Mouse (Mus musculus) CH12.LX (cell line): ENCODE measurements at regions not wholly inside any gene's neighbourhood (a gene's known extent, or its start where the extent isn't known, plus 50 kb on each side); places are given as distances from the start of the nearest gene placed in this dataset.

Experiments used
- DNase-seq: peaks from one replicate; pipeline ENCODE4 v3.0.0-alpha.2; 2013; ENCODE audit errors: extremely low read depth
- H3K27ac ChIP-seq: 2 replicates; pipeline ENCODE4 v1.5.1; 2012; ENCODE audit warnings: low read depth, mild to moderate bottlenecking, control low read depth, moderate library complexity; ENCODE audit not compliant: insufficient read depth
- H3K27me3 ChIP-seq: replicated peaks from 2 replicates; pipeline ENCODE3; 2012; ENCODE audit warnings: inconsistent platforms
- H3K36me3 ChIP-seq, 2 experiments: replicated peaks in 1 of 2; 2 replicates each; pipeline versions ENCODE3 to v1.6.1; 2012; ENCODE audit warnings: inconsistent platforms in 1 of 2, low read length in 1 of 2, mild to moderate bottlenecking in 1 of 2, mixed read lengths in 1 of 2, moderate library complexity in 1 of 2; ENCODE audit not compliant: control insufficient read depth in 1 of 2, insufficient read depth in 1 of 2
- H3K4me1 ChIP-seq, 2 experiments: 2 replicates each; pipeline ENCODE4 v1.6.1; 2012; ENCODE audit warnings: inconsistent platforms in 1 of 2, moderate library complexity in 1 of 2; ENCODE audit not compliant: insufficient read depth in 2 of 2, control insufficient read depth in 1 of 2
- H3K4me2 ChIP-seq: 2 replicates; pipeline ENCODE4 v1.6.1; 2012; ENCODE audit warnings: low read depth, mild to moderate bottlenecking, control low read depth; ENCODE audit not compliant: poor library complexity, insufficient read depth, severe bottlenecking
- H3K4me3 ChIP-seq, 3 experiments: fragments of 150-350 bp in 1 of 3; sonication (generic) in 1 of 3; replicated peaks in 1 of 3; 2 replicates each; pipeline versions ENCODE3 to v1.5.1; 2011 to 2012; ENCODE audit warnings: low read depth in 2 of 3, low read length in 2 of 3, mild to moderate bottlenecking in 2 of 3, moderate library complexity in 2 of 3, control low read depth in 1 of 3, improper control_type of control experiment in 1 of 3, inconsistent platforms in 1 of 3, mixed read lengths in 1 of 3; ENCODE audit not compliant: poor library complexity in 1 of 3
- H3K79me2 ChIP-seq: replicated peaks from 2 replicates; pipeline ENCODE4 v1.6.1; 2012; ENCODE audit warnings: mild to moderate bottlenecking, moderate library complexity; ENCODE audit not compliant: control insufficient read depth, poor library complexity, insufficient read depth, severe bottlenecking; ENCODE audit errors: extremely low read depth
- H3K9ac ChIP-seq: 2 replicates; pipeline ENCODE4 v1.6.1; 2012; ENCODE audit warnings: low read depth, mild to moderate bottlenecking, control low read depth, moderate library complexity; ENCODE audit not compliant: insufficient read depth
- H3K9me3 ChIP-seq: replicated peaks from 2 replicates; pipeline ENCODE3; 2012; ENCODE audit warnings: low read length, inconsistent platforms, mixed read lengths
- BHLHE40 ChIP-seq: IDR thresholded peaks from 2 replicates; pipeline ENCODE4 v1.6.1; 2011; ENCODE audit warnings: mild to moderate bottlenecking, low read depth, low read length, improper control_type of control experiment
- CHD2 ChIP-seq: IDR thresholded peaks from 2 replicates; pipeline ENCODE4 v1.6.1; 2011; ENCODE audit warnings: low read length, improper control_type of control experiment
- ELF1 ChIP-seq: IDR thresholded peaks from 2 replicates; pipeline ENCODE4 v1.6.1; 2014; ENCODE audit warnings: low read depth, mild to moderate bottlenecking, inconsistent platforms, low read length, improper control_type of control experiment
- EP300 ChIP-seq: IDR thresholded peaks from 2 replicates; pipeline ENCODE4 v1.6.1; 2011; ENCODE audit warnings: low read length, improper control_type of control experiment
- GABPA ChIP-seq: IDR thresholded peaks from 2 replicates; pipeline ENCODE4 v1.6.1; 2012; ENCODE audit warnings: low read depth, low read length, improper control_type of control experiment, inconsistent platforms; ENCODE audit not compliant: insufficient replicate concordance
- KAT2A ChIP-seq: IDR thresholded peaks from 2 replicates; pipeline ENCODE4 v1.6.1; 2012; ENCODE audit warnings: low read length, improper control_type of control experiment, inconsistent platforms; ENCODE audit not compliant: insufficient replicate concordance
- MAFK ChIP-seq: IDR thresholded peaks from 2 replicates; pipeline ENCODE4 v1.6.1; 2011; ENCODE audit warnings: low read length, improper control_type of control experiment; ENCODE audit not compliant: insufficient replicate concordance
- MAZ ChIP-seq: IDR thresholded peaks from 2 replicates; pipeline ENCODE4 v1.6.1; 2012; ENCODE audit warnings: low read depth, mild to moderate bottlenecking, inconsistent platforms, low read length, improper control_type of control experiment, moderate library complexity
- MEF2A ChIP-seq: IDR thresholded peaks from 2 replicates; pipeline ENCODE4 v1.6.1; 2014; ENCODE audit warnings: low read depth, mild to moderate bottlenecking, inconsistent platforms, low read length, improper control_type of control experiment, borderline replicate concordance
- NRF1 ChIP-seq: IDR thresholded peaks from 2 replicates; pipeline ENCODE4 v1.6.1; 2014; ENCODE audit warnings: low read depth, mild to moderate bottlenecking, inconsistent platforms, low read length, improper control_type of control experiment, moderate library complexity
- POLR2A ChIP-seq: IDR thresholded peaks from 2 replicates; pipeline ENCODE4 v1.6.1; 2011; ENCODE audit warnings: low read depth, mild to moderate bottlenecking, improper control_type of control experiment, low read length
- RCOR1 ChIP-seq: conservative IDR thresholded peaks from 2 replicates; pipeline ENCODE4 v1.6.1; 2012; ENCODE audit warnings: low read depth, mild to moderate bottlenecking, inconsistent platforms, low read length, improper control_type of control experiment
- SMC3 ChIP-seq: IDR thresholded peaks from 2 replicates; pipeline ENCODE4 v1.6.1; 2011; ENCODE audit warnings: low read depth, low read length, improper control_type of control experiment
- TBP ChIP-seq: conservative IDR thresholded peaks from 2 replicates; pipeline ENCODE4 v1.6.1; 2011; ENCODE audit warnings: low read depth, low read length, improper control_type of control experiment
- UBTF ChIP-seq: IDR thresholded peaks from 2 replicates; pipeline ENCODE4 v1.6.1; 2012; ENCODE audit warnings: low read depth, mild to moderate bottlenecking, inconsistent platforms, low read length, improper control_type of control experiment, moderate library complexity
- USF2 ChIP-seq: conservative IDR thresholded peaks from 2 replicates; pipeline ENCODE4 v1.6.1; 2011; ENCODE audit warnings: low read depth, low read length, improper control_type of control experiment
- ZC3H11A ChIP-seq: IDR thresholded peaks from 2 replicates; pipeline ENCODE4 v1.6.1; 2012; ENCODE audit warnings: low read depth, mild to moderate bottlenecking, inconsistent platforms, low read length, improper control_type of control experiment
- dilution Hi-C: fragments of 300-500 bp; cut with MboI; formaldehyde crosslinking; loops from 2 replicates; pipeline ENCODE4 v1.14.3; 2020; ENCODE audit warnings: low sequenced_read_pairs; ENCODE audit not compliant: extremely low pct_unique_long_range_greater_than_20kb, extremely low pct_ligation_motif_present
- in situ Hi-C: fragments of 300-500 bp; cut with MboI; formaldehyde crosslinking; loops from 3 replicates; pipeline ENCODE4 v1.14.3; 2019; ENCODE audit warnings: low sequenced_read_pairs, low pct_ligation_motif_present, low pct_unique_long_range_greater_than_20kb, mixed read lengths

- Histone ChIP-seq H3K27ac (no peak overlapping the region), H3K27me3 (no peaks in the 10 kb centered on the region), H3K9me3 (no peaks in the 10 kb centered on the region), H3K4me3 (no peak overlapping the region), H3K4me1 (peaks cover 0 to 9% of the 10 kb centered on the region in 2 experiments; a peak in 2 of 4 replicates), H3K36me3 (no peaks in the 10 kb centered on the region), H3K9ac (no peak overlapping the region), H3K4me2 (no peak overlapping the region), H3K79me2 (no peaks in the 10 kb centered on the region)
- dilution Hi-C loops, result no loop called here
- DNase-seq, result no peak
- TF ChIP-seq POLR2A, result no peak
- in situ Hi-C loops, result no loop called here
Measured at GRCm38 (mm10) chr14:87346812-87347211, 69.6 kb upstream of the Tdrd3 start.

GRCm38 (mm10) chr14:87348825-87349224 lies 67.6 kb upstream of the Tdrd3 start:
- in situ Hi-C loops, result no loop called here
- Histone ChIP-seq H3K4me2 (no peak overlapping the region), H3K4me1 (peaks cover 0 to 9% of the 10 kb centered on the region in 2 experiments; a peak in 2 of 4 replicates), H3K4me3 (no peak overlapping the region), H3K9ac (no peak overlapping the region), H3K36me3 (no peaks in the 10 kb centered on the region), H3K79me2 (no peaks in the 10 kb centered on the region), H3K9me3 (no peaks in the 10 kb centered on the region), H3K27ac (no peak overlapping the region), H3K27me3 (no peaks in the 10 kb centered on the region)
- no peak for TF ChIP-seq MAZ
- no peak for TF ChIP-seq MEF2A
- no peak for TF ChIP-seq NRF1
- TF ChIP-seq EP300, result no peak
- TF ChIP-seq TBP, result no peak
- TF ChIP-seq CHD2, result no peak
- TF ChIP-seq ZC3H11A, result no peak
- TF ChIP-seq SMC3, result no peak
- no peak for TF ChIP-seq ELF1
- TF ChIP-seq MAFK, result no peak
- TF ChIP-seq GABPA, result no peak
- TF ChIP-seq BHLHE40, result no peak
- no peak for TF ChIP-seq RCOR1
- no peak for TF ChIP-seq KAT2A
- no peak for TF ChIP-seq POLR2A
- no peak for TF ChIP-seq UBTF
- no peak for TF ChIP-seq USF2
- dilution Hi-C loops, result no loop called here
- no peak for DNase-seq
